Mouse (Mus musculus) bone marrow, adult 2 months (tissue): ENCODE data around the gene Arhgap10. TPM values are rescaled to one million over a fixed set of nuclear protein-coding genes. Genes with fewer than 3 reads are reported as not detected.

Experiments
- H3K27ac ChIP-seq: fragments of 200-500 bp; 2 replicates; pipeline ENCODE4 v1.5.1; 2012; ENCODE audit warnings: low read depth, mild to moderate bottlenecking, control low read depth, inconsistent platforms, low read length; ENCODE audit not compliant: control insufficient read depth, poor library complexity, insufficient read depth
- H3K4me1 ChIP-seq: fragments of 200-500 bp; 2 replicates; pipeline ENCODE4 v1.6.1; 2011; ENCODE audit warnings: low read length; ENCODE audit not compliant: control insufficient read depth, insufficient read depth
- H3K4me3 ChIP-seq: fragments of 200-500 bp; replicated peaks from 2 replicates; pipeline ENCODE3; 2011; ENCODE audit warnings: mild to moderate bottlenecking, low read depth, low read length, control low read depth; ENCODE audit not compliant: control insufficient read depth
- CTCF ChIP-seq: fragments of 200-500 bp; IDR thresholded peaks from 2 replicates; pipeline ENCODE4 v1.5.1; 2011; ENCODE audit warnings: low read length, control low read depth; ENCODE audit not compliant: control insufficient read depth, insufficient read depth
- POLR2A ChIP-seq: fragments of 200-500 bp; IDR thresholded peaks from 2 replicates; pipeline ENCODE4 v1.6.1; 2011; ENCODE audit warnings: low read depth, mild to moderate bottlenecking, control low read depth, low read length, borderline replicate concordance; ENCODE audit not compliant: control insufficient read depth
- WGBS: fragments of 180-500 bp; shearing (Covaris S2); methylation state at CpG from one replicate; pipeline ENCODE4 v1.1.7; 2018; 5-methylcytosine and 5-hydroxymethylcytosine counted together
- polyA plus RNA-seq: library from polyadenylated mRNA; stranded (reverse); fragments of >200 nt; gene quantifications from 2 replicates; pipeline ENCODE4 v1.2.4, GENCODE M21; 2011; ENCODE audit warnings: low replicate concordance; ENCODE audit not compliant: missing spikeins, insufficient read depth, insufficient read length

Arhgap10 gene
- polyA plus RNA-seq, 1 experiment = 11.8 TPM

DNA sequence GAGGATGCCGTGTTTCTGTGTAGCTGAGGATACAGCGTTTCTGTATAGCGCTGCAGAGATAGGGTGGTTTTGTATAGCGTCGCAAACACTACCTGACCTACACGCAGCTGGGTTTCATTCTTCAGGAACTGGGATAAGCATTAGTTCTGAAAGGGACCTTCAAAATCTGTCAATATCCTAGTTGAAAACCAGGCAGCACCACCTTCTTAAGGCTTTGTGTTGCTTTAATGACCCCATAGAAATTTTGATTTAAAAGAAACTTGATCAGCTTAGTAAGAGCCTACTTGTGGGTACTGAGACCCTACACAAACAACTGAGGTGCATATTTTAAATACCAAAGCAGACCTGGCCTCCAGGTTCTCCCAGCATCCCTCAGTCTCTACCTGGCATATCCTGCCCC lies 245.6 kb downstream of the Arhgap10 start:
- H3K4me3 ChIP-seq = no peak overlapping the region
- no peaks in the 10 kb centered on the region for H3K4me1 ChIP-seq
- 87% methylated on average over 6 of the region's 6 CpGs for WGBS
- H3K27ac ChIP-seq = no peak overlapping the region
- TF ChIP-seq POLR2A = no peak
- TF ChIP-seq CTCF = no peak

DNA sequence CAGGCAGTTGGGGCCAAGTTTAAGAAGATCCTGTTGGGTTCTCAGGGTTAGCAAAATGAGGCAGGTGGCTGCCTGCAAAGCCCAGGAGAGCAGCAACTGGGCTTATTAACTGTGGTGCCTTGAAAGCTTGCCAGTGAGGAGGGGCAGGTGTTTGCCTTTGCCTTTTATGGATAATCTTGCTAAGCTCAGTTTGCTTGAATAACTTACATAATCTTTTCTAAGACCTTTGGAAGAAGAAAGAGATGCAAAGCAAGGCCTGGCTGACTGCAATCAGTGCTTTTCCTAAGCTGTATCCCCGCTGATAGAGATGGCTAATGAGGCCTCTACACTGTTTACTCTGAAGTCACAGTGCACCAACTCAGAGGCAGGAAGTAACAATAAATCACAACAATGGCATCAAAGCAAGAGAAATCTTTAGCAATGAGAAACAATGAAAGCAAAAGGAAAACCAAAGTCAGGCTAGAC lies 249.8 kb downstream of the Arhgap10 start:
- Histone ChIP-seq H3K27ac (no peak overlapping the region), H3K4me3 (no peak overlapping the region), H3K4me1 (no peaks in the 10 kb centered on the region)
- WGBS = 73% methylated on average over 1 of the region's 1 CpGs
- TF ChIP-seq CTCF (no peak), POLR2A (no peak)

DNA sequence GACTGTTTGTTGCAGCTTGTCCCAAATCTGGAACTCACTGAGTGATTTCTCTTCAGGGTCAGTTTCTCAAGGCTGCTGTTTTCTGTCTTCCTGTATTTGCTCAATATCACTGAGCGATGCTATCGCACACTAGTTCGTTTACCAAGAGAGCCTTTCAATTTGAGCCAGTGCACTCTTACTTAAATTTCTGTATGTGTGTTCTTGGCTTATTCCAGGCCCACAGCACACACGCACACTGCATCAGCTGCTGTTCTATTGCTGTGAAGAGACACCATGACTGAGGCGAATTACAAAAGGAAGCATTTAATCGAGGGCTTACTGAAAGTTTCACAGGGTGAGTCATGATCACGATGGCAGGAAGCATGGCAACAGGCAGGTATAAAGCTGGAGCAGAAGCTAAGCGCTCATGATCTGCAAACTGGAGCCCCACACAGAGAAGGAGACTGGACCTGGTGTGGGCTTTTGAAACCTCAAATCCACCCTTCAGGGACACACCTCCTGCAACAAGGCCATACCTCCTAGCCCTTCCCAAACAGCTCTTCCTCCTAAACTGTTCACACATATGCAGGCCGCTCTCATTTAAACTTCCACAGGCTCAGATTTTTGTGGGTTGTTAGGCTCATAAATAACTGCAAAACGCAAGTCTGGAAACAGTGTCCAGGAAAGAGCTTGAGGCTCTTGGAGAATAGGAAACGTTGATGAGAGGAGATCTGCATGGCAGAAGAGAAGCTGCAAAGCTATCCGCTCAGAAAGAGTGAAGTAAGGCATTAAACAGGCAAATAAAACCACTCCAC lies 255.3 kb downstream of the Arhgap10 start:
- Histone ChIP-seq H3K27ac (no peak overlapping the region), H3K4me3 (no peak overlapping the region), H3K4me1 (no peaks in the 10 kb centered on the region)
- WGBS = 74% methylated on average over 12 of the region's 12 CpGs
- TF ChIP-seq POLR2A = no peak
- no peak for TF ChIP-seq CTCF

DNA sequence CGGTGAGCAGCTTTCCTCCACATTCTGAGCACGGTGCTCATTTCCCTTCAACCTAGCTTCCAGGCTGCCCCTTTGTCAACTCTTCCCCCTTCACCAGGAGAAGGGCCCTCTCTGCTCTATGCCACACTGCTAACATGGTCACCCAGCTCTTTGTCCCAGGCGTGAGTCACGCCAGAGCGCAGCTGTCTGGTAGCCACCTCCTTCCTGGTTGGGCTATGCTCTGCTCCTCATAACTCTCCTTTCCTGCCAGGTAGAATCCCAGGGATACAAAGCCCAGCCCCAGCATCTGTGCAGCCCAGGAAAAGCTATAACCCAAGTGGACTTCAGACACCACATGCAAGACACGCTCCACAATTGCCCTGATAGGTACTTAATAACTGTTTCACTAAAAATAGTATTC lies 256.5 kb downstream of the Arhgap10 start:
- Histone ChIP-seq H3K27ac (no peak overlapping the region), H3K4me3 (no peak overlapping the region), H3K4me1 (no peaks in the 10 kb centered on the region)
- 84% methylated on average over 6 of the region's 6 CpGs for WGBS
- no peak for TF ChIP-seq CTCF
- TF ChIP-seq POLR2A = no peak

DNA sequence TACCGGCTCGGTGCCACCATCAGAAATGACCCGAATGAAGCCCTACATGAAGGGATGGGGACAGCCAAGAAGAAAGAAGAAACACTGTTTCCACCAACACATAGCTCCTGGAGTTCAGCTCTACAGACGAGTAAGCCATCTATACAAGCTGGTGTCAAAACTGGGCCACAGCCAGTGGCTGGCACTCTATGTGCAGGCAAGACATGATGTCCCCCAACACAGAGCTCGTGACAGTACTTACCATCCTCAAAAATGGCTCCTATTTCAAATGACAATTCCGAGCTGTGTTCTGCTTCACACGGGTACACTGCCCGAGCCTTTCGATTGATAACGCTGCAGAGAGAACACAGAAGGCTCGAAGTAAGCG lies 260.7 kb downstream of the Arhgap10 start:
- WGBS = 95% methylated on average over 12 of the region's 12 CpGs
- H3K27ac ChIP-seq = no peak overlapping the region
- TF ChIP-seq POLR2A = no peak
- H3K4me1 ChIP-seq = no peaks in the 10 kb centered on the region
- no peak overlapping the region for H3K4me3 ChIP-seq

DNA sequence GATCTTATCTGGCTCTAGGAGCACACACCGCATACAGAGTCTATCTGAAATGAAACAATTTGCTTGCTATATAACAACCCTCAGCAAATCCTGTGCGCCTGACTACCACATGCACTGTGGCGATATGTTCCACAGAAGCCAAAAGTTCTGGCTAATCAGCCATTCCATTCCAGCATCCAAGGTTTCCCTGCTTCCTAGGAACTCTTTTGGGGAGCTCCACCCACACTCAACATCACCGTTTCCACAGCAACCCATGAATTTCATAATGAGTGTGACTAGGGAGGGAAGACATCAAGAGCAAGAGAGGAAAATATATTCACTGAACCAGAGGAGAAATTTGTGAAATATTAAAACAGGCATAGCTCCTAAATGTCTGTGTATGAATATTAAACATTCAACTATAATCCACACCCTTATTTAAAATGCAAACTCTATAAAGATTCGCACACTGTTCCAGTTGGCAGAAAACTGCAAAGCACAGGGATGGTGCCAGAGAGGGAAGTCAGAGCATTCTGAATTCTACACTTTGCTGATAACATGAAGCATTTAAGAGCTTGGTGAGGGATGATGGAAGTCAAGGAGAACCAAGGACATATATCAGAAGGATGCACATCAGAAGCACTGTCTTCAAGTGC lies 261.2 kb downstream of the Arhgap10 start:
- no peak overlapping the region for H3K4me3 ChIP-seq
- no peak for TF ChIP-seq CTCF
- no peak for TF ChIP-seq POLR2A
- no peak overlapping the region for H3K27ac ChIP-seq
- no peaks in the 10 kb centered on the region for H3K4me1 ChIP-seq
- WGBS = 83% methylated on average over 5 of the region's 5 CpGs

DNA sequence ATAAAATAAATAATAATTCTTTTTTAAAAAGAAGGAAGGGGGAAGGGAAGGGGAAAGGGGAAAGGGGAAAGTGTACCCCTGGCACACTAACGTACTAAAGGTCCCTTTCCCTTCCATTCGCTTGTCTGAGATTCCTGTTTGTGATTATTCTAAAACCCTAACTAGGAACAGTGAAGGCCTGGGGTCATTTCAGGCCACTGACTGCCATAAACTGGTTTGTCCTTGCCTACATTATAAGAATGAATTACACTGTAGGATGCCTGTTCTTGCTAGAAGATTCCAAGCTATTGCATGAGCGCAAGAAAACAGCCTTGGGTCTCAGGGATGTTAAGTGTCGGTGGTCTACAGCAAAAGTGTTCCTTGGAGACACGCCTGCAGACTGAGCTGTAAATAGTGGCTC lies 263.3 kb downstream of the Arhgap10 start:
- H3K4me3 ChIP-seq = no peak overlapping the region
- no peak overlapping the region for H3K27ac ChIP-seq
- TF ChIP-seq CTCF (no peak), POLR2A (no peak)
- H3K4me1 ChIP-seq = no peaks in the 10 kb centered on the region
- WGBS = 78% methylated on average over 5 of the region's 5 CpGs

DNA sequence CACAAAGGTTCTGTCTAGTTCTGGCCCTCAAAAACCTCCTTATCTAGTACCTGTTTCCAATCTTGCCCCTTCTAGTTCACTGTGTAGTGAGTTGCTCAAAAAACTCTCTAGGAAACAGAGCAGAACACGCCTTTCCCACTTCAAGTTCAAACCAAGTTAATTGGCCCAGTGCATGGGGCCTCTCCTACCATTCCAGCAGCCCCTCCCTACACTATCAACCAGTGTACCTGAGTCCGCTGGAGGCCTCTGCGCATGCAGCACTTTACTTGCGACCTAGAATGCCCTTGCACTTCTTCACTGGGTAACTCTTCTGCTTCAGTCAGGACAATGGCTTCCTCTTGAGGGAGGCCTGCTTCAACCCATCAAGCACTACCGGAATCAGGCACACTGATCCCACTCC lies 266.6 kb downstream of the Arhgap10 start:
- no peaks in the 10 kb centered on the region for H3K4me1 ChIP-seq
- no peak for TF ChIP-seq POLR2A
- no peak overlapping the region for H3K27ac ChIP-seq
- WGBS = 79% methylated on average over 5 of the region's 5 CpGs
- H3K4me3 ChIP-seq = no peak overlapping the region
